Mouse (Mus musculus) colon, adult 2 months (tissue): ENCODE results near the gene Kmo. TPM values are rescaled to one million over a fixed set of nuclear protein-coding genes. Genes with fewer than 3 reads are reported as not detected.

Experiments used
- polyA plus RNA-seq: library from polyadenylated mRNA; depleted of rRNA; stranded (reverse); fragments of >200 nt; gene quantifications from 2 replicates; pipeline ENCODE4 v1.2.3, GENCODE M21; 2012; rRNA removed

Kmo gene
- 0.23 and 0.37 TPM in 2 replicates for polyA plus RNA-seq

DNA sequence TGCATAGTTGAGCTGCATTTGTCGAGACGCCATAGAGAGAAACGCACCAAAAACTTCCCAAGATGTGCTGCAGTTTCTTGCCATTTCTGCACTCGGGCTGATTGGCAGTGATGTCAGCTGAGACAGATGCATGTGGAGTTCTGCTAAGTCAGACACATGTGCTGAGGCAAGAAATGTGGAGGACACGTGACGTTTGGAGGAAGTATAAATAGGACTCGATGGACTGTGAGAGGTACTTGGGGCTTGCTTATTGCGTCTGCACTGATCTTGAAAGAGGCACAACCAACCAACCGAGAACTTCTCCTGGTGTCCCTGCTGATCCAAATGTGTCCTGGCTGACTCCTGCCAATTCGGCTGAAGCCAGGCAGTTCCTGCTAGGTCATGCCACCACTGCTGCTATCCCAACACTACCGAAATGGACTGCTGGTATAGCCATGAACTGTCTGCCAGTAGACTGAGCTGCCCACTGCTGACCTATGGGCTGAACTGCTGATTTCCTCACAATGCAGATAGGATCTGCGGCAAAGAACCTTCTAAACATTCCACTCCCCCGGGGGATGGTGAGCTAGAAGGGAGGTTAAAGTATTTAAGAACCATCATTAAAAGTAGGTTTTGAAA, at the start of gene Kmo:
Gene Kmo (plus strand): TSS at position 568 of the 618 bp plus-strand sequence.

GRCm38 (mm10) chr1:175625257-175625879, 5.2 kb downstream of the Kmo start, which contains the start of gene Fh1:
TSS of gene Fh1 (minus strand) at chr1:175625635.

GRCm38 (mm10) chr1:175692246-175692996, 72.2 kb downstream of the Kmo start, which contains the start of the genes Opn3 and Chml:
TSS of gene Opn3 (minus strand) at chr1:175692776.
TSS of gene Chml (minus strand) at chr1:175692901.

GRCm38 (mm10) chr1:175698293-175698692, 78.1 kb downstream of the Kmo start, which contains the start of gene Wdr64:
TSS of gene Wdr64 (plus strand) at chr1:175698593.

Other genes starting within 250 kb of the Kmo start
- 0.37 and 0.63 TPM in 2 replicates for gene Rgs7, start 127.9 kb upstream of the Kmo start, polyA plus RNA-seq
- gene Fh1, start 5.3 kb downstream of the Kmo start, polyA plus RNA-seq = 26.1 and 26.6 TPM in 2 replicates
- 3.5 and 4.3 TPM in 2 replicates for gene Opn3, start 72.4 kb downstream of the Kmo start, polyA plus RNA-seq
- gene Chml, start 72.5 kb downstream of the Kmo start, polyA plus RNA-seq = 20.1 and 27.8 TPM in 2 replicates
- not detected in 2 replicates for gene Wdr64, start 78.2 kb downstream of the Kmo start, polyA plus RNA-seq